ENCODE assay signal across 24 mouse cellular contexts in the genomic region with DNA sequence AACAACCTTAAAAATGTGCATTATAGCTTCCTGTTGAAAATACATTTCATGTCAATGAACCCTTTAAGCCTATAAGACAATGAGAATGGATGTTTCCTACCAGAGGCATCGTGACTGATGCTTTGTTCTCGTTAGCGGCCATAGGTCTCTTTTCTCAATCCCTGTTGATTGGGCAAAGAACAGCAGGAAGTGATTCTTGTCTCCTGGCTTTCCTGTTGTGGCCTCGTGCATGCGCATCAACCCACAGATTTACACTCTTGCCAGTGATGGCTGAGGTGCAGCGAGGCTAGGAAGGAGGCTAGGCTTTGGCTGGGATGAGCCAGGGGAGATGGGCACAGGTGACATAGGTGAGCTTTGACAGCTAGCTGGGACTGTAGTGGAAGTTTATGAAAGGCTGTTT.
"Had no signal": no experiment of that assay in that cellular context is flagged by ENCODE, and none has a peak within 500 bp of the region (broad histone marks: within the 10 kb centered on the region; RNA-seq: fewer than 3 reads in every experiment).

No protein-coding gene starts in this region.

- H3K36me3 ChIP-seq: heart, embryonic 10.5 days; heart, embryonic 12.5 days; hindbrain, embryonic 10.5 days; hindbrain, embryonic 12.5 days; hindbrain, embryonic 15.5 days; intestine, embryonic 15.5 days; limb, embryonic 10.5 days; limb, embryonic 12.5 days had no signal

- DNase-seq: gastrocnemius, postnatal 14 days; gastrocnemius, postnatal 36 days; heart, adult 18-20 months; heart, postnatal 10 days; heart, postnatal 4 days; kidney, adult 11 months; kidney, adult 2 months; kidney, adult 9 months; kidney, postnatal 10 days; kidney, postnatal 25 days; kidney, postnatal 4 days; liver had no signal

- ATAC-seq: inflammation-experienced regulatory T-cells, adult 6 months; intestine, embryonic 15.5 days had no signal

- H3K4me1 ChIP-seq: heart, embryonic 10.5 days; hindbrain, embryonic 10.5 days; hindbrain, embryonic 12.5 days; hindbrain, embryonic 15.5 days; intestine, embryonic 15.5 days had no signal

- H3K4me3 ChIP-seq: heart, embryonic 10.5 days; heart, embryonic 12.5 days; hindbrain, embryonic 10.5 days; hindbrain, embryonic 12.5 days; hindbrain, embryonic 15.5 days; intestine, embryonic 15.5 days; layer of hippocampus, adult 2 months; left cerebral cortex, adult 2 months; limb, embryonic 10.5 days; limb, embryonic 12.5 days had no signal

- H3K9ac ChIP-seq: heart, embryonic 12.5 days; hindbrain, embryonic 12.5 days; hindbrain, embryonic 15.5 days; intestine, embryonic 15.5 days; limb, embryonic 12.5 days had no signal

- H3K4me2 ChIP-seq: heart, embryonic 12.5 days; hindbrain, embryonic 12.5 days; hindbrain, embryonic 15.5 days; intestine, embryonic 15.5 days; limb, embryonic 12.5 days; liver, embryonic 11.5 days had no signal

- H3K9me3 ChIP-seq: heart, embryonic 10.5 days; heart, embryonic 12.5 days; hindbrain, embryonic 10.5 days; hindbrain, embryonic 12.5 days; hindbrain, embryonic 15.5 days; intestine, embryonic 15.5 days; limb, embryonic 10.5 days; limb, embryonic 12.5 days had no signal

- H3K27ac ChIP-seq: heart, embryonic 10.5 days; hindbrain, embryonic 10.5 days; hindbrain, embryonic 12.5 days; hindbrain, embryonic 15.5 days; intestine, embryonic 15.5 days; layer of hippocampus, adult 2 months; left cerebral cortex, adult 2 months; limb, embryonic 10.5 days; limb, embryonic 12.5 days had no signal

- H3K27me3 ChIP-seq: heart, embryonic 12.5 days; hindbrain, embryonic 12.5 days; hindbrain, embryonic 15.5 days; intestine, embryonic 15.5 days; limb, embryonic 12.5 days had no signal
